Mouse (Mus musculus): Measurements from ENCODE around the gene Trim47.
"Not testable (repeated sequence)": the region's sequence is repeated elsewhere in the genome, so short reads cannot be mapped to it uniquely, and the experiment has no call there.

Gene Trim47

DNA sequence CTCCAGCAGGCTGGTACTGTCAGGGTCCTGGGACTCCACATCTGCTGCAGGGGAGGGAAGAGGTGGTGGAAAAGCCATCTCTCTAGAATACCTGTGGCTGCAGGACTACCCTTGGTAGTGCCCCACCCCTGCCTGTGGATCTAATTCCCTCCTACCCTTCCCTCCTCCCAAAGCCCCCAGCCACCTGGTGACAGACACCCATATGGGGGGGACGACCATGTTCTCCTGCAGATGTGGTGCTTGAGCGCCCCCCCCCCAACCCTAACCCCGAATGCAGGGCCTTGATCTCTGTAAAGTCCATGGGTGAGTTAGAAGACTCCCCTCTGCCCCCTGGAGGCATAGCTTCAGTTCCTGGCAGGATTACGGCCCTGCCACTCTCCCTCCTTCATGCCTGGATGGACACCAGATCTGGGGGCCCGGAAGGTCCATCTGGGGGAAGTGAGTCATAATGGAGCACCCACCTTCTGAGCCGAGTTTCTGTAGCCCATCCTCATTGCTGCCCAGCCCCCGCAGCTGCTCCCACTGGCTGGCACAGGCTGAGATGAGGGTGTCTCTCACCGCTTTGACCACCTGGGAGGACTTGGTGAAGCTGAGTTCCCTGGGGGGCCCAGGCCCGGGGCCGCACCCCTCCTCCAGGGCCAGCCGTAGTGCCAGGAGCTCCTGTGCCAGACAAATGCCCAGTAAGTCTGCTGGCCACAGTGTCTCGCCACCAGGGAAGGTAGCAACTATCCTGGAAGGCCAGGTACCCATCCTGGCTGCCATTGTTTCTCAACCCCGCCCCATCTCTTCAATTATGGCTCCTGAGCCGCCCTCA is 19.8 kb downstream of the Trim47 start:
- DNase-seq = no peak

- DNase-seq = no peak
These were observed 20.7 kb downstream of the Trim47 start for GRCm38 (mm10) chr11:116106154-116106962.

- DNase-seq = no peak
These were observed 21.9 kb downstream of the Trim47 start for GRCm38 (mm10) chr11:116105065-116105464.

GRCm38 (mm10) chr11:116104006-116104646 is 22.9 kb downstream of the Trim47 start:
- DNase-seq = no peak

DNA sequence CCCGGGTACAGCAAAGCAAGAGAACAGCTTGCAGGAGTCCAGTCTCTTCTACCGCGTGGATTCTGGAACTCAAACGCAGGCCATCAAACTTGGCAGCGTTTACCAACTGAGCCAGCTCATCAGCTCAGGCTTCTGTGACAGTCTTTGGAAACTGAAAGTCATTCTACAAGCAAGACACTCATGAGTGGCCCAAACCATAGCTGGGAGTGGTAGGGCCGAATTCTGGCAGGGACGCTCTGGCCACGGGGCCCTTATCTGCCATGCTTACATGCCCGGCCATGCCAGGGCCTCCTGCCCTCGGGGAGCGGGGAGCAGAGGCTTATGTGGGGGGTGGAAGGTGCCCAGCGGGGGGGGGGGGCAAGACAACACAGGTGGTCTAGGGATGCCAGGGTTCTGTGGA is 23.4 kb downstream of the Trim47 start:
- DNase-seq = no peak

GRCm38 (mm10) chr11:116102472-116102871 is 24.5 kb downstream of the Trim47 start:
- no peak for DNase-seq

GRCm38 (mm10) chr11:116101931-116102381 is 25.1 kb downstream of the Trim47 start:
- DNase-seq = no peak

- no peak for DNase-seq
These were observed 26.2 kb downstream of the Trim47 start for GRCm38 (mm10) chr11:116100839-116101238.

DNA sequence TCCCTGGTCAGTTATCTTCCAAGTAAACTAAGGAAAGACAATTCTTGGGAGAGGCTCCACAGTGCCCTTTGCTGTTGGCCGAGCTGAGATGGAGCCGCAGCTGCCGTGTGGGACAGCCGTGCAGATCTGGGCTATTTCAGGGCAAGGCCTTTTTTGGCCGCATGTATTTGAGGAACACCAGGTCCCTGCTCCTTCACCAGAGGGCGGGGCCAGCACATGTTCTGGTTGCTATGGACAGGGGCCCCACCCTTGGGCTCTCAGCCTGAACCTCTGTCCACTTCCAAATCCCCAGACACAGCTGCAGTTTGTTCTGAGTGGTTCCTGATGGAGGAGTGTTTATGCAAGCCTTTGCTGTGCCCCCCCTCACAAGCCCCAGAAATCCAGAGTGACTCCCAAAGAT is 26.6 kb downstream of the Trim47 start:
- no peak for DNase-seq

- DNase-seq = no peak
These were observed 27.5 kb downstream of the Trim47 start for GRCm38 (mm10) chr11:116099462-116099861.

- no peak for DNase-seq
These were observed 28.1 kb downstream of the Trim47 start for GRCm38 (mm10) chr11:116098711-116099460.

DNA sequence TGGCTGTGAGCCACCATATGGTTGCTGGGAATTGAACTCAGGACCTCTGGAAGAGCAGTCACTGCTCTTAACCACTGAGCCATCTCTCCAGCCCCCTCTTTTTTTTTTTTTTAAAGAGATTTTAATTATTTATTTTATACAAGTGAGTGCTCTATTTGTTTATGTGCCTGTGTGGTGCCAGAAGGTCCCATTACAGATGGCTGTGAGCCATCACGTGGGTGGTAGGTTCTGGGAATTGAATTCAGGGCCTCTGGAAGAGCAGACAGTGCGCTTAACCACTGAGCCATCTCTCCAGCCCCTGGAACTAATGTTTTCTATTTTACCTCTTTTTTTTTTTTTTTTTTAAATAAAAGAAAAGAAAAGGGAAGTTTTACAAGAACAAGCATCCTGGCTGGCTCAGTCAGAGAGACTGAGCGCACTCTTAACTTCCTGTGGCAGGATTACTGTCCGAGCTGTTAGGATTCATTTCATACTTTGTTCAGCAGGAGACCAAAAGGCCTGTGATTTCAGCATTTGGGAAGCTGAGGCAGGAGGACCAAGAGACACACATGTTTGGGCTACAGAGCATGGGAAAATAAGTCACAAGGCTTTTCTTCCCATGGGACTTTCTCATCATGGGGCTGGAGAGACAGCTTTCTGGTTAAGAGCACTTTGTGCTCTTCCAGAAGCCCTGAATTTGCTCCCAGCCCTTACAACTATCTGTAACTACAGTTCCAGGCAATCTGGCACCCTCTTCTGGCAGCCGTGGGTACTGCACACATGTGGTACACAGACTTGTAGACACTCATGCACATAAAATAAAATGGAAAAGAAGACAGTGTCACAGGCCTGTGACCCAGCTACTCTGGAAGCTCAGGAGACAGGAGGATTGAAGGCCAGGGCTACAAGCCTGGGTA is 30.5 kb downstream of the Trim47 start:
- DNase-seq = no peak

DNA sequence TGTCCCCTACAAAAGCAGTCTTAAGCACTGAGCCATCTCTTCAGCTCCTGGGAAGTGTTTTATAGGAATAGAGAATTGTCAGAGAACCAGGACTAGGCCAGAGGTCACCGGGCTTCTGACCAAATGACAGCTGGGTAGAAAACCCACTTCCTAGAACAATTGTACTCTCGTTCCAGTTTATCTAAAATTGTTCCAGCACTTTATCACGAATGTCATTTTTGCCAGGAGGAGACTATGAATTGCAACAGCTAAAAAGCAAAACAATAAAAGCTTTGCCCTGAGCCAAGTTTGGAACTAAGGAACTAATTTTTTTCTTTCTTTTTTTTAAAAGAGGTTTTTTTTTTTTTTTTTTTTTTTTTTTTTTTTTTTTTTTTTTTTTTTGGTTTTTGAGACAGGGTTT is 31.4 kb downstream of the Trim47 start:
- DNase-seq = no peak

- DNase-seq = no peak
These were observed 33.0 kb downstream of the Trim47 start for GRCm38 (mm10) chr11:116093771-116094565.

DNA sequence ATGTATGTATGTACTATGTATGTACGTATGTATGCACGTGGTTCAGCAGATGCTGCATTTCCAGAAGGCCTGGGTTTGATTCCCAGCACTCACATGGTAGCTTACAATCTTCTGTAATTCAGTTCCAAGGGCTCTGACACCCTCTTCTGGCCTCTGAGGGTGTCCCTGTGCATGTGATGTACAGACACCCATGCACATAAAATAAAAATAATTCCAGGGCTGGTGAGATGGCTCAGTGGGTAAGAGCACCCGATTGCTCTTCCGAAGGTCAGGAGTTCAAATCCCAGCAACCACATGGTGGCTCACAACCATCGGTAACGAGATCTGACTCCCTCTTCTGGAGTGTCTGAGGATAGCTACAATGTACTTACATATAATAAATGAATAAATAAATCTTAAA is 34.1 kb downstream of the Trim47 start:
- DNase-seq = not testable (repeated sequence)

DNA sequence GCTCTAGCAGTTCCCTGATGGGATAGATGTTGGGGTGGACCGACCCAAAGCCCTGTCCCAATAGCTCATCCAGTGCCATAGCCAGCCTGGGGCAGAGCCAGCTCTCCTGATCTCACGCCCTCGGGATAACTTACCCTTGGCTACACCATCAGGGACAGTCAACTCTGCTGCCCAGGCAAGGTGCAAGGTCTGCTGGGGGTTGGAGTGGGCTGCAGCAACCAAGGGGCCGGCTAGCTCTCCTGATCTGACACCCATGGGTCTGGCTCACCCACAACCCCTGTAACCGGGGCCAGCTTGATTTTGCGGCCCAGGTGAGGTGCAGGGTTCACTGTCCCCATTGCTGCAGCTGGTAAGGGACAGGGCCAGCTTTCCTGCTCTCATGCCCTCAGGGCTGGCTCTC is 35.4 kb downstream of the Trim47 start:
- DNase-seq = no peak

DNA sequence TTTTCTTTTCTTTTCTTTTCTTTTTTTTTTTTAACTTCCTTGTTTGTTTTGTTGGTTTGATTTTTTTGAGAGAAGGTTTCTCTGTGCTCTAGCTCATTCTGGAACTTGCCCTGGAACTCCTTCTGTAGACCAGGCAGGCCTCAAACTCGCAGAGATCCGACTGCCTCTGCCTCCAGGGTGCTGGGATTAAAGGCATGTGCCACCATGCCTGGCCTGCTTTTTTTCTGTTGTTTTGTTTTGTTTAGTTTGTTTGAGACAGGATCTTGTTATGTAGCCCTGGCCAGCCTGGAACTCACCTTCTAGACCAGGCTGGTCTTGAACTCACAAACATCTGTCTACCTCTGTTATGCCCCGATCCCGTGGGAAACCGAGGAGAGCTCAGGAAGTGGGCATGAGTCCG is 37.5 kb downstream of the Trim47 start:
- DNase-seq = no peak

GRCm38 (mm10) chr11:116088741-116089394 is 38.1 kb downstream of the Trim47 start:
- no peak for DNase-seq

GRCm38 (mm10) chr11:116088188-116088587 is 38.8 kb downstream of the Trim47 start:
- DNase-seq = no peak
